Mouse (Mus musculus) liver, adult 2 months (tissue): ENCODE results near the gene Plcb4.

Experiments used
- CTCF ChIP-seq: fragments of 200-500 bp; IDR thresholded peaks from 2 replicates; pipeline ENCODE4 v1.5.1; 2011; ENCODE audit warnings: low read depth, low read length, control low read depth
- POLR2A ChIP-seq: fragments of 200-500 bp; IDR thresholded peaks from 2 replicates; pipeline ENCODE4 v1.6.1; 2011; ENCODE audit warnings: low read length, control low read depth; ENCODE audit not compliant: insufficient read depth; ENCODE audit errors: extremely low read depth

DNA sequence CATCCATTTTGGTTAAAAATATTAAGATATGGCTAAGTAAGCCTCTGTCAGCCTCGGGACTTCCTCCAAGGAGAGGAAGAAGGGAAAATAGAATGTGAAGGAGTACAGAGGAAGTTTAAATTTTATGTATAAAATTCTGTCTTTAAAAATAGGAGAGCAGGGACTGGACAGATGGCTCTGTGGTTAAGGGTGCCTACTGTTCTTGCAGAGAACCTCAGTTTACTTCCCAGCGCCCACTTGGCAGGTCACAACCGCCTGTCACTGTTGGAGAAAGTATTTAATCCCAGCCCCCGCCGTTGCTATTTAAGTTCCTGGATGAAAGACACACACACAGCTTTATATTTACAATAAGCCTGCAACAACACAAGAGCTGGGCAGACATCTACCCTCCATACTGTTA is 347.5 kb downstream of the Plcb4 start:
- no peak for TF ChIP-seq POLR2A
- no peak for TF ChIP-seq CTCF
